Mouse (Mus musculus) MEL (cell line): ENCODE measurements around the gene Slc4a4. TPM values are rescaled to one million over a fixed set of nuclear protein-coding genes. Genes with fewer than 3 reads are reported as not detected.

Experiments
- DNase-seq: peaks from one replicate; pipeline ENCODE4 v3.0.0; 2011; ENCODE audit warnings: low read depth, low spot score
- H3K27ac ChIP-seq: 2 replicates; pipeline ENCODE4 v1.5.1; 2012; ENCODE audit warnings: low read depth, mild to moderate bottlenecking, control low read depth, low read length, moderate library complexity; ENCODE audit not compliant: control insufficient read depth
- H3K27me3 ChIP-seq, 2 experiments: fragments of 150-350 bp in 1 of 2; sonication (generic) in 1 of 2; 2 replicates each; pipeline ENCODE4 v1.6.1; 2012; ENCODE audit warnings: low read length in 2 of 2, mild to moderate bottlenecking in 2 of 2, improper control_type of control experiment in 1 of 2, moderate library complexity in 1 of 2; ENCODE audit not compliant: insufficient read depth in 2 of 2, control insufficient read depth in 1 of 2
- H3K36me3 ChIP-seq, 2 experiments: 2 replicates each; pipeline ENCODE4 v1.6.1; 2012 to 2014; ENCODE audit warnings: low read length in 2 of 2, improper control_type of control experiment in 1 of 2, inconsistent platforms in 1 of 2, mild to moderate bottlenecking in 1 of 2; ENCODE audit not compliant: insufficient read depth in 2 of 2, control insufficient read depth in 1 of 2
- H3K4me1 ChIP-seq, 2 experiments: fragments of 150-350 bp in 1 of 2; sonication (generic) in 1 of 2; 2 replicates each; pipeline ENCODE4 v1.6.1; 2012; ENCODE audit warnings: low read length in 2 of 2, improper control_type of control experiment in 1 of 2, mild to moderate bottlenecking in 1 of 2; ENCODE audit not compliant: insufficient read depth in 2 of 2, control insufficient read depth in 1 of 2
- H3K4me3 ChIP-seq, 2 experiments: fragments of 150-350 bp in 1 of 2; sonication (generic) in 1 of 2; 2 replicates each; pipeline ENCODE4 v1.5.1; 2012; ENCODE audit warnings: low read depth in 2 of 2, low read length in 2 of 2, mild to moderate bottlenecking in 2 of 2, moderate library complexity in 2 of 2, control low read depth in 1 of 2, improper control_type of control experiment in 1 of 2; ENCODE audit not compliant: control insufficient read depth in 1 of 2, insufficient read depth in 1 of 2
- H3K79me2 ChIP-seq: 2 replicates; pipeline ENCODE4 v1.6.1; 2012; ENCODE audit warnings: mild to moderate bottlenecking, low read length, moderate library complexity; ENCODE audit not compliant: control insufficient read depth, poor library complexity, insufficient read depth
- H3K9ac ChIP-seq: 2 replicates; pipeline ENCODE4 v1.6.1; 2012; ENCODE audit warnings: low read depth, mild to moderate bottlenecking, control low read depth, low read length, moderate library complexity; ENCODE audit not compliant: control insufficient read depth, poor library complexity, severe bottlenecking
- H3K9me3 ChIP-seq: fragments of 150-350 bp; sonication (generic); replicated peaks from 2 replicates; pipeline ENCODE4 v1.6.1; 2012; ENCODE audit warnings: mild to moderate bottlenecking, low read length, improper control_type of control experiment, moderate library complexity; ENCODE audit not compliant: insufficient read depth
- BHLHE40 ChIP-seq: IDR thresholded peaks from 2 replicates; pipeline ENCODE4 v1.6.1; 2012; ENCODE audit warnings: low read depth, mild to moderate bottlenecking, inconsistent platforms, low read length, improper control_type of control experiment, borderline replicate concordance
- CHD1 ChIP-seq: IDR thresholded peaks from 2 replicates; pipeline ENCODE4 v1.6.1; 2012; ENCODE audit warnings: low read depth, mild to moderate bottlenecking, inconsistent platforms, low read length, improper control_type of control experiment
- ELF1 ChIP-seq: IDR thresholded peaks from 2 replicates; pipeline ENCODE4 v1.6.1; 2014; ENCODE audit warnings: low read depth, mild to moderate bottlenecking, inconsistent platforms, low read length, improper control_type of control experiment, moderate library complexity
- ETS1 ChIP-seq: IDR thresholded peaks from 2 replicates; pipeline ENCODE4 v1.6.1; 2012; ENCODE audit warnings: low read depth, mild to moderate bottlenecking, inconsistent platforms, low read length, improper control_type of control experiment, moderate library complexity
- GATA1 ChIP-seq: IDR thresholded peaks from 2 replicates; pipeline ENCODE4 v1.6.1; 2011; ENCODE audit warnings: low read depth, low read length, improper control_type of control experiment
- HCFC1 ChIP-seq: IDR thresholded peaks from 2 replicates; pipeline ENCODE4 v1.6.1; 2012; ENCODE audit warnings: low read depth, mild to moderate bottlenecking, inconsistent platforms, low read length, improper control_type of control experiment, moderate library complexity
- JUND ChIP-seq: IDR thresholded peaks from 2 replicates; pipeline ENCODE4 v1.6.1; 2011; ENCODE audit warnings: low read depth, mild to moderate bottlenecking, improper control_type of control experiment, low read length
- MAFK ChIP-seq: IDR thresholded peaks from 2 replicates; pipeline ENCODE4 v1.6.1; 2011; ENCODE audit warnings: low read depth, mild to moderate bottlenecking, low read length, improper control_type of control experiment, borderline replicate concordance
- MAZ ChIP-seq: IDR thresholded peaks from 2 replicates; pipeline ENCODE4 v1.6.1; 2012; ENCODE audit warnings: low read depth, mild to moderate bottlenecking, inconsistent platforms, low read length, improper control_type of control experiment
- MXI1 ChIP-seq: IDR thresholded peaks from 2 replicates; pipeline ENCODE4 v1.6.1; 2011; ENCODE audit warnings: mild to moderate bottlenecking, low read depth, low read length, improper control_type of control experiment
- MYC ChIP-seq: IDR thresholded peaks from 2 replicates; pipeline ENCODE4 v1.6.1; 2011; ENCODE audit warnings: low read depth, mild to moderate bottlenecking, low read length, improper control_type of control experiment, moderate library complexity
- NELFE ChIP-seq: IDR thresholded peaks from 2 replicates; pipeline ENCODE4 v1.6.1; 2011; ENCODE audit warnings: low read depth, low read length, improper control_type of control experiment
- NRF1 ChIP-seq: IDR thresholded peaks from 2 replicates; pipeline ENCODE4 v1.6.1; 2014; ENCODE audit warnings: low read depth, mild to moderate bottlenecking, inconsistent platforms, low read length, improper control_type of control experiment, moderate library complexity; ENCODE audit not compliant: poor library complexity, insufficient read depth, severe bottlenecking
- POLR2AphosphoS5 ChIP-seq: IDR thresholded peaks from 2 replicates; pipeline ENCODE4 v1.6.1; 2012; ENCODE audit warnings: low read depth, borderline replicate concordance, mild to moderate bottlenecking, inconsistent platforms, low read length, moderate library complexity, mixed read lengths
- RAD21 ChIP-seq: IDR thresholded peaks from 2 replicates; pipeline ENCODE4 v1.6.1; 2011; ENCODE audit warnings: mild to moderate bottlenecking, low read depth, low read length, improper control_type of control experiment
- RCOR1 ChIP-seq: IDR thresholded peaks from 2 replicates; pipeline ENCODE4 v1.6.1; 2012; ENCODE audit warnings: low read depth, mild to moderate bottlenecking, inconsistent platforms, low read length, improper control_type of control experiment
- SIN3A ChIP-seq: IDR thresholded peaks from 2 replicates; pipeline ENCODE4 v1.6.1; 2012; ENCODE audit warnings: low read length, improper control_type of control experiment, inconsistent platforms
- TCF12 ChIP-seq: IDR thresholded peaks from 2 replicates; pipeline ENCODE4 v1.6.1; 2014; ENCODE audit warnings: low read depth, mild to moderate bottlenecking, inconsistent platforms, low read length, improper control_type of control experiment, moderate library complexity
- UBTF ChIP-seq: IDR thresholded peaks from 2 replicates; pipeline ENCODE4 v1.6.1; 2012; ENCODE audit warnings: low read depth, mild to moderate bottlenecking, inconsistent platforms, low read length, improper control_type of control experiment, moderate library complexity, borderline replicate concordance; ENCODE audit not compliant: insufficient read depth
- USF1 ChIP-seq: IDR thresholded peaks from 2 replicates; pipeline ENCODE4 v1.6.1; 2014; ENCODE audit warnings: low read depth, mild to moderate bottlenecking, inconsistent platforms, low read length, improper control_type of control experiment, moderate library complexity
- USF2 ChIP-seq, 2 experiments: IDR thresholded peaks; 2 replicates each; pipeline ENCODE4 v1.6.1; 2011 to 2012; ENCODE audit warnings: improper control_type of control experiment in 2 of 2, low read length in 2 of 2, borderline replicate concordance in 1 of 2, inconsistent platforms in 1 of 2, low read depth in 1 of 2, mild to moderate bottlenecking in 1 of 2; ENCODE audit not compliant: insufficient read depth in 1 of 2
- polyA plus RNA-seq, 2 experiments: library from polyadenylated mRNA; stranded (reverse) in 1 of 2; unstranded in 1 of 2; fragments of >175 nt in 1 of 2; fragments of >200 nt in 1 of 2; gene quantifications; 2 replicates each; pipeline versions ENCODE4 v1.2.1 to v1.2.4; 2012; ENCODE audit warnings: low replicate concordance in 2 of 2, low read depth in 1 of 2; ENCODE audit not compliant: insufficient read length in 2 of 2, insufficient read depth in 1 of 2, missing spikeins in 1 of 2
- total RNA-seq: library from RNA; depleted of rRNA; stranded (reverse); fragments of 300-350 nt; gene quantifications from 2 replicates; pipeline ENCODE4 v1.2.3, GENCODE M21; 2012

The Slc4a4 gene
- total and polyA plus RNA-seq, 3 experiments, result not detected

DNA sequence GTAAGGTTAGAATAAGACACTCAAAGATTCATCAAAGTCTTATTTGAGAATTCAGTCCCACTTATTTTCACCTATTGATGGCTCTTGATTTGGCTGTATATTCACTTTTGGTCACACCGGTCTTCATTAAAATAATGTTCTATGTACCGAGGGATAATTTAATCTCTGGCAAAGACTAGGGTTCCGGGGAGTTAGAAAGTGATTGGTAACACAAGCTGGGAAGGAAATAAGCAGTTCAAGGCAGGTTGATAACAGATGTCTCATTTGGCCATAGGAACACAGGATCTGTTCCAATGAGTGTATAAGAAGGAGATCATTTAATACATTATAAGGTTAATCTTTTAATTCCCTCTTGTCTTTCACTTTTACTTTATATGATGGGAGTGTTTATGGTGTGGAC is 29.3 kb upstream of the Slc4a4 start:
- TF ChIP-seq MAZ (no peak), RAD21 (no peak), UBTF (no peak)
- Histone ChIP-seq H3K4me3 (no peak overlapping the region), H3K9ac (no peak overlapping the region), H3K79me2 (no peaks in the 10 kb centered on the region), H3K36me3 (no peaks in the 10 kb centered on the region), H3K27me3 (no peaks in the 10 kb centered on the region), H3K27ac (no peak overlapping the region), H3K4me1 (no peaks in the 10 kb centered on the region), H3K9me3 (no peaks in the 10 kb centered on the region)
- no peak for DNase-seq

DNA sequence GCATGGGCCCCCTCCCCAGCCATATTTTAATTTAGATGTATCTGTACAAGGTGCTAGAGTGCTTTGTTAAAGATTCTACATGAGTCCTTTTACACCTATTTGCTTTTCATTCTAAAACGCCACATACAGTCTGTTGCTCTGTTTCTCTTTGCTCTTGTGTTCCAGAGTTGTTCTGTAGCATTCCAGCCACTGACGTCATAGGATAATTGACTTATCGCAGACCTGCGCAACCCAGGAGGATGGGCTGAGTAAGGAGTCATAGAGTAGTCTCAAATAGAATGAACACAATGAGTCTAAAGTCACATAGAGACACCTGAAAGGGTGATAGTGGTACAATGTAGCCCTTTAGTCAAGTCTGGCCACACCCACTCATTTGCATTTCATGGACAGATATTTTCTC is 28.8 kb upstream of the Slc4a4 start:
- H3K4me1 ChIP-seq, result no peaks in the 10 kb centered on the region
- DNase-seq, result no peak
- no peak overlapping the region for H3K4me3 ChIP-seq
- no peak overlapping the region for H3K9ac ChIP-seq
- no peaks in the 10 kb centered on the region for H3K79me2 ChIP-seq
- H3K27me3 ChIP-seq, result no peaks in the 10 kb centered on the region
- H3K36me3 ChIP-seq, result no peaks in the 10 kb centered on the region
- no peak for TF ChIP-seq CHD1
- no peak for TF ChIP-seq HCFC1
- no peak for TF ChIP-seq MYC
- no peak for TF ChIP-seq USF1
- no peak for TF ChIP-seq NELFE
- TF ChIP-seq UBTF, result no peak
- TF ChIP-seq SIN3A, result no peak
- TF ChIP-seq JUND, result no peak
- TF ChIP-seq USF2 (IDR thresholded peaks at IDR 0.05; ENCODE audit: borderline replicate concordance in 1 of 2, insufficient read depth in 1 of 2, low read depth in 1 of 2, low read length in 2 of 2), result no peak
- TF ChIP-seq, all 39 proteins: peak for 0
- no peaks in the 10 kb centered on the region for H3K9me3 ChIP-seq
- no peak overlapping the region for H3K27ac ChIP-seq

DNA sequence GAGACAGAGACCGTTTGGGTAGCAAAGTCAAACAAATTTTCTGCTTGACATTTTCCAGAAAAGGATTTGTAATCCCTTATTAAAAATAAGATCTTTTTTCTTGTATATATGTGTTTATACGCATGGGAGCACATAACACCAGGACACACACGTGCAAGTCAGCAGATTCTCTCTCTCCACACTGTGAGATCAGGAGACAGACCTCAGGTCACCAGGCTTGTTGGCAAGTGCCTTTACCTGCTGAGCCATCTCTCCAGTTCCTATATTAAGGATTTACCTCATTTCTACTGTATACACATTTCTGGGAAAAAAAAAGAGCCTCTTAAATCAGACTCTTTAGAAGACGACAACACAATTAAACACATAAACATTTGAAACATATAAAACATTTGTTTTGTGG is 28.4 kb upstream of the Slc4a4 start:
- Histone ChIP-seq H3K27ac (no peak overlapping the region), H3K9ac (no peak overlapping the region), H3K79me2 (no peaks in the 10 kb centered on the region), H3K9me3 (no peaks in the 10 kb centered on the region), H3K36me3 (no peaks in the 10 kb centered on the region), H3K4me3 (no peak overlapping the region), H3K4me1 (no peaks in the 10 kb centered on the region)
- no peak for DNase-seq
- no peak for TF ChIP-seq NRF1
- TF ChIP-seq RCOR1, result no peak
- TF ChIP-seq ELF1, result no peak
- TF ChIP-seq MXI1, result no peak
- TF ChIP-seq POLR2AphosphoS5, result no peak
- no peak for TF ChIP-seq MAFK
- TF ChIP-seq ETS1, result no peak
- TF ChIP-seq GATA1, result no peak
- TF ChIP-seq BHLHE40, result no peak
- TF ChIP-seq TCF12, result no peak
- TF ChIP-seq, all 39 proteins: peak for 0
- no peaks in the 10 kb centered on the region for H3K27me3 ChIP-seq
